15 mouse cellular contexts compared by ENCODE assay signal in the genomic region with DNA sequence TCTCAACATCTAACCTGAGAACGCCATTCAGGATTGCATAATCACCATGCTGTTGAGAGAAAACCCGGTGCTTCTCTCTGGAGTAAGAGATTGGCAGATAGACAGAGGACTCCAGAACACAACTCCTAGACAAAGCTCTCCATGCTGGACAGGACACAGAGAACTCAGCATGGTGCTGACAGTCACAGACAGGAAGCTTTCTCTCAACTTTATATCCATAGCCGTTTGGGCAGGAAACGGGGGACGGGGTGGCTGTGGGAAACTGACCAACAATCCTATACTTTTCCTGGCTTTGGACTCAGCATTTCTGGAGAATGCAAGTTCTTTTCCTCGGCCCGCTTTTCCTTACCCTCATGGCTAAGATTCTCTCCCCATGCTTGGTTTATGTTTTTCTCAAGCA. TPM values are rescaled to one million over a fixed set of nuclear protein-coding genes. Genes with fewer than 3 reads are reported as not detected.
A peak's percentile ranks its signal among the peaks of the same experiment; 100 is the strongest.
DNase-seq lines count a peak whose midpoint lies in the region; ATAC-seq and TF ChIP-seq lines count a peak whose summit lies in the region.
"Had no signal": no experiment of that assay in that cellular context is flagged by ENCODE, and none has a peak within 500 bp of the region (broad histone marks: within the 10 kb centered on the region; RNA-seq: fewer than 3 reads in every experiment).

No protein-coding gene starts in this region.

- no peak for DNase-seq in forebrain, postnatal 0 days
- DNase-seq in intestine, embryonic 14.5 days (ENCODE audit: low spot score): no peak
- DNase-seq in midbrain, embryonic 14.5 days: no peak
- DNase-seq in midbrain, embryonic 10.5 days (ENCODE audit: low spot score): no peak
- DNase-seq: adrenal gland, postnatal 14 days; B cell, adult 2 months; cerebellum, adult 9-10 months; layer of hippocampus, postnatal 36 days; right cerebral cortex, postnatal 25 days; thymus, adult 18-20 months had no signal

- no peak overlapping the region for H3K9ac ChIP-seq in forebrain, postnatal 0 days
- no peak overlapping the region for H3K9ac ChIP-seq in forebrain, embryonic 16.5 days (replicated peaks; ENCODE audit: low read depth, low read length)
- H3K9ac ChIP-seq in intestine, embryonic 14.5 days (ENCODE audit: low read length): no peak overlapping the region
- H3K9ac ChIP-seq in intestine, postnatal 0 days (ENCODE audit: low read depth, low read length): no peak overlapping the region
- no peak overlapping the region for H3K9ac ChIP-seq in midbrain, embryonic 16.5 days (ENCODE audit: low read depth, low read length)
- H3K9ac ChIP-seq in midbrain, embryonic 14.5 days (replicated peaks; ENCODE audit: low read length): no peak overlapping the region
- no peak overlapping the region for H3K9ac ChIP-seq in stomach, embryonic 16.5 days (ENCODE audit: low read length)
- H3K9ac ChIP-seq: neural tube, embryonic 12.5 days had no signal

- H3K4me1 ChIP-seq in forebrain, postnatal 0 days (ENCODE audit: insufficient read depth): no peaks in the 10 kb centered on the region
- peaks cover 5% of the 10 kb centered on the region; the same call in 1 of the 2 replicates for H3K4me1 ChIP-seq in forebrain, embryonic 16.5 days (replicated peaks; ENCODE audit: control insufficient read depth, insufficient read depth, low read length)
- H3K4me1 ChIP-seq in intestine, embryonic 14.5 days (replicated peaks; ENCODE audit: control insufficient read depth, insufficient read depth, low read length): no peaks in the 10 kb centered on the region; the same call in 1 of the 2 replicates
- no peaks in the 10 kb centered on the region for H3K4me1 ChIP-seq in intestine, postnatal 0 days (replicated peaks; ENCODE audit: control insufficient read depth, insufficient read depth, low read length)
- no peaks in the 10 kb centered on the region for H3K4me1 ChIP-seq in midbrain, embryonic 16.5 days (ENCODE audit: control insufficient read depth, insufficient read depth, low read length)
- no peaks in the 10 kb centered on the region for H3K4me1 ChIP-seq in midbrain, embryonic 14.5 days (ENCODE audit: control insufficient read depth, insufficient read depth, low read length)
- H3K4me1 ChIP-seq in stomach, embryonic 16.5 days (ENCODE audit: control insufficient read depth, insufficient read depth, low read length): peaks cover 15% of the 10 kb centered on the region
- H3K4me1 ChIP-seq in midbrain, embryonic 10.5 days: no peaks in the 10 kb centered on the region
- H3K4me1 ChIP-seq: neural tube, embryonic 12.5 days had no signal

- WGBS in forebrain, postnatal 0 days: 84% methylated on average over 7 of the region's 7 CpGs
- 81% methylated on average over 7 of the region's 7 CpGs for WGBS in forebrain, embryonic 16.5 days
- WGBS in intestine, embryonic 14.5 days: 71% methylated on average over 7 of the region's 7 CpGs
- WGBS in intestine, postnatal 0 days: 67% methylated on average over 7 of the region's 7 CpGs
- WGBS in midbrain, embryonic 16.5 days: 77% methylated on average over 7 of the region's 7 CpGs
- WGBS in midbrain, embryonic 14.5 days: 77% methylated on average over 7 of the region's 7 CpGs
- 76% methylated on average over 7 of the region's 7 CpGs for WGBS in stomach, embryonic 16.5 days
- 90% methylated on average over 7 of the region's 7 CpGs for WGBS in midbrain, embryonic 10.5 days

- H3K27me3 ChIP-seq in forebrain, postnatal 0 days (ENCODE audit: insufficient read depth, low read length): no peaks in the 10 kb centered on the region
- no peaks in the 10 kb centered on the region for H3K27me3 ChIP-seq in forebrain, embryonic 16.5 days (replicated peaks; ENCODE audit: control insufficient read depth, insufficient read depth, low read length)
- H3K27me3 ChIP-seq in intestine, embryonic 14.5 days (replicated peaks; ENCODE audit: control insufficient read depth, insufficient read depth, low read length): no peaks in the 10 kb centered on the region
- no peaks in the 10 kb centered on the region for H3K27me3 ChIP-seq in intestine, postnatal 0 days (replicated peaks; ENCODE audit: control insufficient read depth, insufficient read depth, low read length)
- H3K27me3 ChIP-seq in midbrain, embryonic 16.5 days (ENCODE audit: control insufficient read depth, insufficient read depth, low read depth, low read length): no peaks in the 10 kb centered on the region
- H3K27me3 ChIP-seq in midbrain, embryonic 14.5 days (ENCODE audit: control insufficient read depth, insufficient read depth, low read length): no peaks in the 10 kb centered on the region
- no peaks in the 10 kb centered on the region for H3K27me3 ChIP-seq in stomach, embryonic 16.5 days (ENCODE audit: control insufficient read depth, insufficient read depth, low read length)
- no peaks in the 10 kb centered on the region for H3K27me3 ChIP-seq in midbrain, embryonic 10.5 days (ENCODE audit: low read depth, poor library complexity, severe bottlenecking)
- H3K27me3 ChIP-seq: neural tube, embryonic 12.5 days had no signal

- TF ChIP-seq CTCF in forebrain, postnatal 0 days (IDR thresholded peaks at IDR 0.05; ENCODE audit: low read depth): no peak
- no peak for TF ChIP-seq CTCF in intestine, postnatal 0 days (IDR thresholded peaks at IDR 0.05; ENCODE audit: low read depth)

- no peaks in the 10 kb centered on the region for H3K9me3 ChIP-seq in forebrain, postnatal 0 days (ENCODE audit: low read length)
- no peaks in the 10 kb centered on the region for H3K9me3 ChIP-seq in forebrain, embryonic 16.5 days (ENCODE audit: control insufficient read depth, low read length)
- no peaks in the 10 kb centered on the region for H3K9me3 ChIP-seq in intestine, embryonic 14.5 days (ENCODE audit: control insufficient read depth, low read length)
- H3K9me3 ChIP-seq in intestine, postnatal 0 days (ENCODE audit: control insufficient read depth): no peaks in the 10 kb centered on the region
- no peaks in the 10 kb centered on the region for H3K9me3 ChIP-seq in midbrain, embryonic 16.5 days (replicated peaks; ENCODE audit: control insufficient read depth, low read length, poor library complexity, severe bottlenecking)
- H3K9me3 ChIP-seq in midbrain, embryonic 14.5 days (ENCODE audit: control insufficient read depth, low read length): no peaks in the 10 kb centered on the region
- H3K9me3 ChIP-seq in stomach, embryonic 16.5 days (replicated peaks; ENCODE audit: control insufficient read depth, low read length): no peaks in the 10 kb centered on the region
- no peaks in the 10 kb centered on the region for H3K9me3 ChIP-seq in midbrain, embryonic 10.5 days (replicated peaks)
- H3K9me3 ChIP-seq: neural tube, embryonic 12.5 days had no signal

- no peak for ATAC-seq in forebrain, postnatal 0 days
- no peak for ATAC-seq in forebrain, embryonic 16.5 days
- ATAC-seq in intestine, embryonic 14.5 days (replicated peaks; ENCODE audit: low FRiP score, low TSS enrichment, low read depth): no peak
- ATAC-seq in intestine, postnatal 0 days: no peak
- no peak for ATAC-seq in midbrain, embryonic 16.5 days
- ATAC-seq in midbrain, embryonic 14.5 days (ENCODE audit: low FRiP score, low TSS enrichment): no peak
- no peak for ATAC-seq in stomach, embryonic 16.5 days (ENCODE audit: insufficient read depth, low FRiP score)

- peaks cover 8% of the 10 kb centered on the region; the same call in 1 of the 2 replicates for H3K36me3 ChIP-seq in forebrain, postnatal 0 days (ENCODE audit: insufficient read depth)
- no peaks in the 10 kb centered on the region for H3K36me3 ChIP-seq in forebrain, embryonic 16.5 days (ENCODE audit: control insufficient read depth, insufficient read depth)
- H3K36me3 ChIP-seq in intestine, embryonic 14.5 days (ENCODE audit: control insufficient read depth, insufficient read depth, low read length): peaks cover 11% of the 10 kb centered on the region; the same call in 1 of the 2 replicates
- H3K36me3 ChIP-seq in intestine, postnatal 0 days (ENCODE audit: control insufficient read depth, insufficient read depth): 0 out of 2 replicates have a peak, but pooled peaks cover 3% of the 10 kb centered on the region
- H3K36me3 ChIP-seq in midbrain, embryonic 16.5 days (ENCODE audit: control insufficient read depth, insufficient read depth, low read length): no peaks in the 10 kb centered on the region
- no peaks in the 10 kb centered on the region for H3K36me3 ChIP-seq in midbrain, embryonic 14.5 days (ENCODE audit: control insufficient read depth, insufficient read depth, low read length)
- no peaks in the 10 kb centered on the region for H3K36me3 ChIP-seq in stomach, embryonic 16.5 days (ENCODE audit: control insufficient read depth, insufficient read depth, low read length)
- peaks cover 17% of the 10 kb centered on the region for H3K36me3 ChIP-seq in midbrain, embryonic 10.5 days

- no peak overlapping the region for H3K4me2 ChIP-seq in forebrain, postnatal 0 days (ENCODE audit: low read depth)
- no peak overlapping the region for H3K4me2 ChIP-seq in forebrain, embryonic 16.5 days (ENCODE audit: low read length)
- H3K4me2 ChIP-seq in intestine, embryonic 14.5 days (ENCODE audit: low read length): no peak overlapping the region
- no peak overlapping the region for H3K4me2 ChIP-seq in intestine, postnatal 0 days (replicated peaks; ENCODE audit: low read depth)
- no peak overlapping the region for H3K4me2 ChIP-seq in midbrain, embryonic 16.5 days (ENCODE audit: low read length)
- no peak overlapping the region for H3K4me2 ChIP-seq in midbrain, embryonic 14.5 days (ENCODE audit: low read length)
- H3K4me2 ChIP-seq in stomach, embryonic 16.5 days (ENCODE audit: low read depth, low read length): no peak overlapping the region
- H3K4me2 ChIP-seq: neural tube, embryonic 12.5 days had no signal

- H3K4me3 ChIP-seq in forebrain, postnatal 0 days (ENCODE audit: low read depth, low read length): no peak overlapping the region
- no peak overlapping the region for H3K4me3 ChIP-seq in forebrain, embryonic 16.5 days (replicated peaks; ENCODE audit: low read length)
- H3K4me3 ChIP-seq in intestine, embryonic 14.5 days (ENCODE audit: low read depth, low read length): no peak overlapping the region
- no peak overlapping the region for H3K4me3 ChIP-seq in intestine, postnatal 0 days (ENCODE audit: low read depth, low read length)
- no peak overlapping the region for H3K4me3 ChIP-seq in midbrain, embryonic 16.5 days (ENCODE audit: low read depth, low read length)
- no peak overlapping the region for H3K4me3 ChIP-seq in midbrain, embryonic 14.5 days (replicated peaks; ENCODE audit: low read depth, low read length)
- no peak overlapping the region for H3K4me3 ChIP-seq in stomach, embryonic 16.5 days (replicated peaks; ENCODE audit: low read length)
- H3K4me3 ChIP-seq in midbrain, embryonic 10.5 days: no peak overlapping the region
- H3K4me3 ChIP-seq: neural tube, embryonic 12.5 days had no signal

- peak overlapping the region; percentile 9; the same call in 1 of the 2 replicates for H3K27ac ChIP-seq in forebrain, postnatal 0 days (ENCODE audit: low read depth, low read length)
- no peak overlapping the region for H3K27ac ChIP-seq in forebrain, embryonic 16.5 days (ENCODE audit: low read length)
- H3K27ac ChIP-seq in intestine, embryonic 14.5 days (ENCODE audit: low read depth): peak overlapping the region; percentile 64
- no peak overlapping the region for H3K27ac ChIP-seq in intestine, postnatal 0 days (ENCODE audit: low read depth, low read length)
- H3K27ac ChIP-seq in midbrain, embryonic 16.5 days (ENCODE audit: low read length): peak overlapping the region; percentile 24; the same call in 1 of the 2 replicates
- no peak overlapping the region for H3K27ac ChIP-seq in midbrain, embryonic 14.5 days (replicated peaks; ENCODE audit: low read depth, low read length)
- H3K27ac ChIP-seq in stomach, embryonic 16.5 days (ENCODE audit: low read length): peak overlapping the region; percentile 76
- H3K27ac ChIP-seq in midbrain, embryonic 10.5 days (replicated peaks): no peak overlapping the region
- H3K27ac ChIP-seq: neural tube, embryonic 12.5 days had no signal

RNA-seq across cellular contexts. Expression of gene Cfdp1, which starts 51.8 kb away (rescaled TPM):
- 121 and 128 TPM in 2 replicates for total RNA-seq in forebrain, postnatal 0 days (2014; rRNA removed)
- polyA plus RNA-seq in forebrain, postnatal 0 days (2015; fragmentation: Nextera tagmentation; extraction: Ambion mirVana): 195 and 214 TPM in 2 replicates
- 175 and 190 TPM in 2 replicates for polyA plus RNA-seq in forebrain, embryonic 16.5 days (2015; fragmentation: Nextera tagmentation; extraction: Ambion mirVana)
- 166 and 198 TPM in 2 replicates for polyA plus RNA-seq in intestine, embryonic 14.5 days (2014; fragmentation: Nextera tagmentation; extraction: Ambion mirVana)
- 87.2 and 89.5 TPM in 2 replicates for polyA plus RNA-seq in intestine, postnatal 0 days (2015; fragmentation: Nextera tagmentation; extraction: Ambion mirVana)
- polyA plus RNA-seq in midbrain, embryonic 16.5 days (2015; fragmentation: Nextera tagmentation; extraction: Ambion mirVana): 222 and 233 TPM in 2 replicates
- polyA plus RNA-seq in midbrain, embryonic 14.5 days (2014; fragmentation: Nextera tagmentation; extraction: Ambion mirVana): 167 and 184 TPM in 2 replicates
- polyA plus RNA-seq in stomach, embryonic 16.5 days (2015; fragmentation: Nextera tagmentation; extraction: Ambion mirVana): 179 and 197 TPM in 2 replicates
- polyA plus RNA-seq in midbrain, embryonic 10.5 days (2016; fragmentation: Nextera tagmentation; extraction: Ambion mirVana): 205 and 225 TPM in 2 replicates

RNA-seq across cellular contexts. Expression of gene Bcar1, which starts 58.6 kb away (rescaled TPM):
- 53.4 and 60.3 TPM in 2 replicates for total RNA-seq in forebrain, postnatal 0 days (2014; rRNA removed)
- 43.4 and 47.0 TPM in 2 replicates for polyA plus RNA-seq in forebrain, postnatal 0 days (2015; fragmentation: Nextera tagmentation; extraction: Ambion mirVana)
- polyA plus RNA-seq in forebrain, embryonic 16.5 days (2015; fragmentation: Nextera tagmentation; extraction: Ambion mirVana): 45.9 and 52.5 TPM in 2 replicates
- 50.2 and 54.2 TPM in 2 replicates for polyA plus RNA-seq in intestine, embryonic 14.5 days (2014; fragmentation: Nextera tagmentation; extraction: Ambion mirVana)
- 38.8 and 41.1 TPM in 2 replicates for polyA plus RNA-seq in intestine, postnatal 0 days (2015; fragmentation: Nextera tagmentation; extraction: Ambion mirVana)
- 41.5 and 43.3 TPM in 2 replicates for polyA plus RNA-seq in midbrain, embryonic 16.5 days (2015; fragmentation: Nextera tagmentation; extraction: Ambion mirVana)
- 43.7 and 52.7 TPM in 2 replicates for polyA plus RNA-seq in midbrain, embryonic 14.5 days (2014; fragmentation: Nextera tagmentation; extraction: Ambion mirVana)
- polyA plus RNA-seq in stomach, embryonic 16.5 days (2015; fragmentation: Nextera tagmentation; extraction: Ambion mirVana): 38.5 and 44.6 TPM in 2 replicates
- polyA plus RNA-seq in midbrain, embryonic 10.5 days (2016; fragmentation: Nextera tagmentation; extraction: Ambion mirVana): 52.4 and 53.7 TPM in 2 replicates

Comparison
In these comparisons a context has a peak if more than half of its experiments do, and no peak if none do; other contexts are left out.
1. H3K27ac ChIP-seq: peak in forebrain, postnatal 0 days (single experiment), intestine, embryonic 14.5 days (single experiment), midbrain, embryonic 16.5 days (single experiment) and stomach, embryonic 16.5 days (single experiment); none in forebrain, embryonic 16.5 days (single experiment), intestine, postnatal 0 days (single experiment), midbrain, embryonic 14.5 days (single experiment) and midbrain, embryonic 10.5 days (single experiment).